Mouse (Mus musculus) heart, postnatal 25 days (tissue): Measurements from ENCODE around the gene Ap2m1. TPM values are rescaled to one million over a fixed set of nuclear protein-coding genes. Genes with fewer than 3 reads are reported as not detected.

Experiments used
- DNase-seq: peaks from one replicate; pipeline ENCODE4 v3.0.0; 2022; ENCODE audit warnings: low spot score
- intact Hi-C: fragments of 180-260 bp; cut with DNase I; formaldehyde crosslinking; loops from one replicate; pipeline ENCODE4 v1.15.1; 2025
- total RNA-seq, 2 experiments: library from RNA; stranded (reverse); gene quantifications; 2 replicates each; pipeline ENCODE4 v1.2.3; 2021

The Ap2m1 gene
- total RNA-seq, 2 experiments from 2014 or later = 201 to 215 TPM

GRCm38 (mm10) chr16:20557381-20557780 is 22.1 kb downstream of the Ap2m1 start:
- no peak for DNase-seq
- intact Hi-C loops = no loop called here

GRCm38 (mm10) chr16:20565075-20565474 is 29.8 kb downstream of the Ap2m1 start:
- no peak for DNase-seq
- intact Hi-C loops = loop anchor here (2.0 kb wide), 1 partner anchor 16 kb away; no protein-coding TSS in a partner anchor

GRCm38 (mm10) chr16:20589366-20589938 is 54.2 kb downstream of the Ap2m1 start, which contains the start of gene Vwa5b2:
Vwa5b2 (plus strand) TSS chr16:20589471.
- no peak for DNase-seq
- intact Hi-C loops = no loop called here

- DNase-seq = no peak
- intact Hi-C loops = no loop called here
These were observed 54.8 kb downstream of the Ap2m1 start for GRCm38 (mm10) chr16:20589939-20590679.

- intact Hi-C loops = no loop called here
- DNase-seq = no peak
These were observed 55.4 kb downstream of the Ap2m1 start for GRCm38 (mm10) chr16:20590680-20591038.

GRCm38 (mm10) chr16:20591076-20591705 is 55.9 kb downstream of the Ap2m1 start:
- no peak for DNase-seq
- intact Hi-C loops = no loop called here

Other genes starting within 250 kb of the Ap2m1 start
- gene Parl, start 233.1 kb upstream of the Ap2m1 start, total RNA-seq = 10 to 100 TPM; 88.4 to 88.9 TPM
- under 1 TPM; 0.67 to 0.99 TPM for gene Cyp2ab1, start 210.1 kb upstream of the Ap2m1 start, total RNA-seq
- gene Abcc5, start 109.1 kb upstream of the Ap2m1 start, total RNA-seq = 10 to 100 TPM; 30.6 to 34.8 TPM
- 10 to 100 TPM; 52.4 to 59.1 TPM for gene Eif2b5, start 36.7 kb upstream of the Ap2m1 start, total RNA-seq
- gene Dvl3, start 18.5 kb upstream of the Ap2m1 start, total RNA-seq = 10 to 100 TPM; 44.9 to 46.8 TPM
- 10 to 100 TPM; 64.9 to 69.4 TPM for gene Abcf3, start 13.1 kb downstream of the Ap2m1 start, total RNA-seq
- gene Vwa5b2, start 54.0 kb downstream of the Ap2m1 start, total RNA-seq = under 1 TPM; 0.20 to 0.23 TPM
- gene Eef1akmt4, start 76.1 kb downstream of the Ap2m1 start, total RNA-seq = 1 to 10 TPM; 5.6 to 6.4 TPM
- gene Gm49333, start 76.1 kb downstream of the Ap2m1 start, total RNA-seq = under 1 TPM in 1 of 2 experiments, not detected in 1; 0.16 TPM
- 10 to 100 TPM; 11.5 to 12.1 TPM for gene Alg3, start 76.3 kb downstream of the Ap2m1 start, total RNA-seq
- under 1 TPM; 0.65 to 0.73 TPM for gene Camk2n2, start 85.8 kb downstream of the Ap2m1 start, total RNA-seq
- under 1 TPM; 0.56 to 0.57 TPM for gene Ece2, start 94.3 kb downstream of the Ap2m1 start, total RNA-seq
- gene Psmd2, start 116.2 kb downstream of the Ap2m1 start, total RNA-seq = 100 to 1,000 TPM; 190 to 201 TPM
- gene Eif4g1, start 132.8 kb downstream of the Ap2m1 start, total RNA-seq = 100 to 1,000 TPM; 388 to 397 TPM
- gene Fam131a, start 157.8 kb downstream of the Ap2m1 start, total RNA-seq = 10 to 100 TPM; 28.3 to 31.4 TPM
- 10 to 100 TPM in 1 of 2 experiments, 1 to 10 TPM in 1; 9.0 to 10.5 TPM for gene Polr2h, start 182.2 kb downstream of the Ap2m1 start, total RNA-seq
- gene Clcn2, start 182.3 kb downstream of the Ap2m1 start, total RNA-seq = 1 to 10 TPM; 1.5 to 2.1 TPM
- gene Chrd, start 197.6 kb downstream of the Ap2m1 start, total RNA-seq = 1 to 10 TPM; 2.0 to 2.7 TPM
- under 1 TPM in 1 of 2 experiments, not detected in 1; 0.50 TPM for gene Thpo, start 199.0 kb downstream of the Ap2m1 start, total RNA-seq